ENCODE assay signal across 21 mouse cellular contexts in genomic region chr11:49994536-49994935, GRCm38 (mm10). TPM values are rescaled to one million over a fixed set of nuclear protein-coding genes. Genes with fewer than 3 reads are reported as not detected.
DNase-seq lines count a peak whose midpoint lies in the region; ATAC-seq and TF ChIP-seq lines count a peak whose summit lies in the region.
"Had no signal": no experiment of that assay in that cellular context is flagged by ENCODE, and none has a peak within 500 bp of the region (broad histone marks: within the 10 kb centered on the region; RNA-seq: fewer than 3 reads in every experiment).

No protein-coding gene starts in this region.

- TF ChIP-seq CTCF in G1E (IDR thresholded peaks at IDR 0.05; ENCODE audit: low read depth, low read length) = no peak
- no peak for TF ChIP-seq CTCF in lung, postnatal 0 days (IDR thresholded peaks at IDR 0.05)

- no peak for TF ChIP-seq EP300 in lung, postnatal 0 days (IDR thresholded peaks at IDR 0.05)

- H3K4me1 ChIP-seq in G1E (ENCODE audit: insufficient read depth, low read depth, low read length) = peaks cover 78% of the 10 kb centered on the region
- H3K4me1 ChIP-seq in liver, embryonic 13.5 days (replicated peaks) = peaks cover 28% of the 10 kb centered on the region
- no peaks in the 10 kb centered on the region for H3K4me1 ChIP-seq in midbrain, embryonic 15.5 days
- H3K4me1 ChIP-seq in lung, postnatal 0 days (ENCODE audit: insufficient read depth, low read depth, low read length) = no peaks in the 10 kb centered on the region
- H3K4me1 ChIP-seq: embryonic facial prominence, embryonic 15.5 days; heart, embryonic 12.5 days; hindbrain, embryonic 15.5 days; neural tube, embryonic 12.5 days had no signal

- H3K27ac ChIP-seq in liver, embryonic 13.5 days = no peak overlapping the region
- H3K27ac ChIP-seq in midbrain, embryonic 15.5 days = no peak overlapping the region
- H3K27ac ChIP-seq in lung, postnatal 0 days (ENCODE audit: low read length) = no peak overlapping the region
- H3K27ac ChIP-seq: embryonic facial prominence, embryonic 15.5 days; hindbrain, embryonic 15.5 days; macrophage; neural tube, embryonic 12.5 days had no signal

- no peak overlapping the region for H3K9ac ChIP-seq in liver, embryonic 13.5 days
- no peak overlapping the region for H3K9ac ChIP-seq in midbrain, embryonic 15.5 days
- H3K9ac ChIP-seq in lung, postnatal 0 days (replicated peaks; ENCODE audit: low read depth) = no peak overlapping the region
- H3K9ac ChIP-seq: embryonic facial prominence, embryonic 15.5 days; heart, embryonic 12.5 days; hindbrain, embryonic 15.5 days; neural tube, embryonic 12.5 days had no signal

- WGBS in liver, embryonic 13.5 days (ENCODE audit: insufficient replicate concordance) = 18% methylated on average over 2 of the region's 2 CpGs
- WGBS in midbrain, embryonic 15.5 days = 88% methylated on average over 2 of the region's 2 CpGs
- 40% methylated on average over 2 of the region's 2 CpGs for WGBS in lung, postnatal 0 days

- peak; percentile 92 for ATAC-seq in G1E (ENCODE audit: extremely low read depth, insufficient number of reproducible peaks, low FRiP score, poor library complexity, severe bottlenecking)
- ATAC-seq in granulocyte monocyte progenitor cell, adult 5-6 weeks (replicated peaks; ENCODE audit: poor library complexity, severe bottlenecking) = peak; percentile 85
- peak; percentile 73 for ATAC-seq in liver, embryonic 13.5 days (ENCODE audit: low read depth)
- ATAC-seq in monocyte, adult 5-6 weeks (replicated peaks; ENCODE audit: insufficient number of reproducible peaks, low FRiP score, low TSS enrichment, poor library complexity, severe bottlenecking) = peak; percentile 72
- ATAC-seq in midbrain, embryonic 15.5 days (replicated peaks) = no peak
- ATAC-seq in lung, postnatal 0 days = no peak
- ATAC-seq: Patski had no signal

- H3K4me3 ChIP-seq in G1E (ENCODE audit: low read depth, low read length) = no peak overlapping the region
- no peak overlapping the region for H3K4me3 ChIP-seq in liver, embryonic 13.5 days (replicated peaks)
- no peak overlapping the region for H3K4me3 ChIP-seq in midbrain, embryonic 15.5 days
- no peak overlapping the region for H3K4me3 ChIP-seq in lung, postnatal 0 days (ENCODE audit: low read depth, low read length)
- H3K4me3 ChIP-seq: embryonic facial prominence, embryonic 15.5 days; heart, embryonic 12.5 days; hindbrain, embryonic 15.5 days; neural tube, embryonic 12.5 days had no signal

- DNase-seq in G1E (ENCODE audit: low spot score) = peak; percentile 55
- DNase-seq in liver, embryonic 13.5 days = peak; percentile 11
- no peak for DNase-seq in adrenal gland, postnatal 25 days
- no peak for DNase-seq in ovary, postnatal 10 days (ENCODE audit: low spot score)
- no peak for DNase-seq in lung, postnatal 0 days (ENCODE audit: low spot score)
- DNase-seq: cerebellum, postnatal 10 days; embryo, embryonic 11 days; gastrocnemius, postnatal 25 days; midbrain, embryonic 14.5 days; right cerebral cortex, postnatal 25 days; thymus, postnatal 25 days had no signal

- H3K27me3 ChIP-seq in G1E (ENCODE audit: insufficient read depth, low read length) = no peaks in the 10 kb centered on the region
- H3K27me3 ChIP-seq in liver, embryonic 13.5 days = no peaks in the 10 kb centered on the region
- H3K27me3 ChIP-seq in midbrain, embryonic 15.5 days (replicated peaks) = no peaks in the 10 kb centered on the region
- no peaks in the 10 kb centered on the region for H3K27me3 ChIP-seq in lung, postnatal 0 days (replicated peaks; ENCODE audit: insufficient read depth, low read length)
- H3K27me3 ChIP-seq: CH12.LX; embryonic facial prominence, embryonic 15.5 days; heart, embryonic 12.5 days; hindbrain, embryonic 15.5 days; neural tube, embryonic 12.5 days; Patski had no signal

- H3K4me2 ChIP-seq in liver, embryonic 13.5 days = no peak overlapping the region
- no peak overlapping the region for H3K4me2 ChIP-seq in midbrain, embryonic 15.5 days
- H3K4me2 ChIP-seq in lung, postnatal 0 days (replicated peaks; ENCODE audit: low read depth, low read length) = no peak overlapping the region
- H3K4me2 ChIP-seq: embryonic facial prominence, embryonic 15.5 days; heart, embryonic 12.5 days; hindbrain, embryonic 15.5 days; neural tube, embryonic 12.5 days had no signal

- H3K9me3 ChIP-seq in G1E (replicated peaks) = peaks cover 3% of the 10 kb centered on the region
- no peaks in the 10 kb centered on the region for H3K9me3 ChIP-seq in liver, embryonic 13.5 days (replicated peaks)
- no peaks in the 10 kb centered on the region for H3K9me3 ChIP-seq in midbrain, embryonic 15.5 days
- H3K9me3 ChIP-seq in lung, postnatal 0 days (ENCODE audit: low read length) = no peaks in the 10 kb centered on the region
- H3K9me3 ChIP-seq: embryonic facial prominence, embryonic 15.5 days; hindbrain, embryonic 15.5 days; neural tube, embryonic 12.5 days had no signal

- no peaks in the 10 kb centered on the region for H3K36me3 ChIP-seq in G1E (replicated peaks)
- no peaks in the 10 kb centered on the region for H3K36me3 ChIP-seq in liver, embryonic 13.5 days
- no peaks in the 10 kb centered on the region for H3K36me3 ChIP-seq in midbrain, embryonic 15.5 days (replicated peaks)
- no peaks in the 10 kb centered on the region for H3K36me3 ChIP-seq in lung, postnatal 0 days (ENCODE audit: insufficient read depth, low read length)
- H3K36me3 ChIP-seq: embryonic facial prominence, embryonic 15.5 days; heart, embryonic 12.5 days; hindbrain, embryonic 15.5 days; neural tube, embryonic 12.5 days had no signal

RNA-seq across cellular contexts. Expression of gene Rnf130, which starts 30.6 kb away (rescaled TPM):
- total RNA-seq in G1E (2014; fragmentation: Nextera tagmentation) (195 and 199 TPM in 2 replicates), G1E (2017) (225 and 240 TPM in 2 replicates)
- polyA plus RNA-seq in G1E (2012) = 80.8 and 103 TPM in 2 replicates
- 164 and 170 TPM in 2 replicates for total RNA-seq in granulocyte monocyte progenitor cell, adult 5-6 weeks (2014; fragmentation: Nextera tagmentation)
- 230 and 235 TPM in 2 replicates for total RNA-seq in granulocyte monocyte progenitor cell, adult 5-6 weeks (2017)
- polyA plus RNA-seq in liver, embryonic 13.5 days (2015; fragmentation: Nextera tagmentation; extraction: Ambion mirVana) = 30.6 and 35.5 TPM in 2 replicates
- 335 to 628 TPM (median 575 TPM) in 3 replicates for total RNA-seq in monocyte, adult 5-6 weeks (2017)
- total RNA-seq in adrenal gland, postnatal 25 days (2021) = 71.7 and 83.7 TPM in 2 replicates
- polyA plus RNA-seq in midbrain, embryonic 15.5 days (2015; fragmentation: Nextera tagmentation; extraction: Ambion mirVana) = 67.9 and 68.2 TPM in 2 replicates
- polyA plus RNA-seq in lung, postnatal 0 days (2015; fragmentation: Nextera tagmentation; extraction: Ambion mirVana) = 77.5 and 81.6 TPM in 2 replicates
- total RNA-seq: CH12.LX had no signal

Comparison
In these comparisons a context has a peak if more than half of its experiments do, and no peak if none do; other contexts are left out.
1. ATAC-seq: peak in G1E (single experiment), granulocyte monocyte progenitor cell, adult 5-6 weeks (single experiment), liver, embryonic 13.5 days (single experiment) and monocyte, adult 5-6 weeks (single experiment); none in midbrain, embryonic 15.5 days (single experiment) and lung, postnatal 0 days (single experiment).
2. DNase-seq: peak in G1E (single experiment) and liver, embryonic 13.5 days (single experiment); none in adrenal gland, postnatal 25 days (single experiment), ovary, postnatal 10 days (single experiment) and lung, postnatal 0 days (single experiment).